Mouse (Mus musculus) testis, adult 2 months (tissue): ENCODE measurements around the gene Ttc29.

ENCODE experiments used
- CTCF ChIP-seq: fragments of 200-500 bp; IDR thresholded peaks from 2 replicates; pipeline ENCODE4 v1.5.1; 2012; ENCODE audit warnings: low read depth, mild to moderate bottlenecking, inconsistent platforms, low read length, moderate library complexity; ENCODE audit not compliant: control insufficient read depth, insufficient read depth, insufficient replicate concordance
- POLR2A ChIP-seq: fragments of 200-500 bp; IDR thresholded peaks from 2 replicates; pipeline ENCODE4 v1.6.1; 2012; ENCODE audit warnings: low read depth, mild to moderate bottlenecking, inconsistent platforms, low read length, moderate library complexity; ENCODE audit not compliant: control insufficient read depth

DNA sequence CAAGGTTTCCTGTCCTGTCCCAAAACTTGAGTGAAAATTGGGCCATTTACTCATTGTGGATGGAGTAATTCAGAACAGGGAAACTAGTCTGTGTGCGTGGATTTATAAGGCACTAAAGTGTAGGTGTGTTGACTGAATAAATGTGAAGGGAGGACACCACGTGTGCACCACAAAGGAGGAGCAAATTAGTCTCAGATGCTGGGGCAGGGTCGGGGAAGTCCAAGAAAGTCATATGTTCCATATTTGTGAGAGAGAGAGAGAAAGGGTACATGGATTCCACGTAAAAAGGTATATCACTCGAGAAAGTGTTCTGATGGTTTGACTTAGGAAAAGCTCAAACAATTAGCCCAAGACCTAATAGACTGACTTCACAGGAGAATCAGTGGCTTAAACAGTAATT is 52.4 kb downstream of the Ttc29 start:
- TF ChIP-seq POLR2A (no peak), CTCF (no peak)
